Mouse (Mus musculus) myocyte (in vitro differentiated cells): ENCODE data around the gene Ppp1r14a. TPM values are rescaled to one million over a fixed set of nuclear protein-coding genes. Genes with fewer than 3 reads are reported as not detected.

ENCODE experiments used
- H3K27me3 ChIP-seq: one replicate; pipeline ENCODE4 v1.6.1; 2011; ENCODE audit not compliant: control insufficient read depth, insufficient read depth, insufficient read length
- H3K36me3 ChIP-seq: one replicate; pipeline ENCODE4 v1.6.1; 2011; ENCODE audit not compliant: control insufficient read depth, insufficient read depth
- H3K4me2 ChIP-seq: one replicate; pipeline ENCODE4 v1.6.1; 2011; ENCODE audit warnings: low read depth, control low read depth
- H3K4me3 ChIP-seq: one replicate; pipeline ENCODE4 v1.5.1; 2011; ENCODE audit warnings: mild to moderate bottlenecking, control low read depth, moderate library complexity
- H3K79me2 ChIP-seq: one replicate; pipeline ENCODE4 v1.6.1; 2011; ENCODE audit not compliant: control insufficient read depth, insufficient read depth
- H3ac ChIP-seq: one replicate; pipeline ENCODE4 v1.6.1; 2011; ENCODE audit not compliant: control insufficient read depth, insufficient read length
- CEBPB ChIP-seq: IDR thresholded peaks from 2 replicates; pipeline ENCODE4 v1.6.1; 2011; ENCODE audit warnings: mild to moderate bottlenecking, moderate library complexity; ENCODE audit not compliant: poor library complexity, insufficient read depth, severe bottlenecking
- E2F4 ChIP-seq: IDR thresholded peaks from one replicate; pipeline ENCODE4 v1.6.1; 2011; ENCODE audit warnings: mild to moderate bottlenecking, control low read depth, moderate library complexity; ENCODE audit not compliant: insufficient read depth
- MAX ChIP-seq: IDR thresholded peaks from one replicate; pipeline ENCODE4 v1.6.1; 2011; ENCODE audit warnings: low read depth, mild to moderate bottlenecking, control low read depth
- MYOD1 ChIP-seq, 3 experiments: IDR thresholded peaks; one replicate each; pipeline ENCODE4 v1.6.1; 2011; ENCODE audit warnings: control low read depth in 2 of 3, low read depth in 2 of 3, mild to moderate bottlenecking in 2 of 3, moderate library complexity in 1 of 3; ENCODE audit not compliant: insufficient read length in 2 of 3, control insufficient read depth in 1 of 3
- MYOG ChIP-seq, 3 experiments: IDR thresholded peaks; one replicate each; pipeline ENCODE4 v1.6.1; 2011; ENCODE audit warnings: control low read depth in 2 of 3, low read depth in 2 of 3, mild to moderate bottlenecking in 2 of 3; ENCODE audit not compliant: insufficient read length in 2 of 3, control insufficient read depth in 1 of 3, insufficient read depth in 1 of 3
- POLR2A ChIP-seq: IDR thresholded peaks from one replicate; pipeline ENCODE4 v1.6.1; 2011; ENCODE audit warnings: low read depth, mild to moderate bottlenecking, control low read depth, moderate library complexity; ENCODE audit not compliant: insufficient read length
- POLR2AphosphoS2 ChIP-seq: IDR thresholded peaks from one replicate; pipeline ENCODE4 v1.6.1; 2011; ENCODE audit warnings: low read depth, control low read depth; ENCODE audit not compliant: insufficient read length
- REST ChIP-seq: IDR thresholded peaks from one replicate; pipeline ENCODE4 v1.6.1; 2011; ENCODE audit warnings: mild to moderate bottlenecking, control low read depth, moderate library complexity; ENCODE audit not compliant: insufficient read depth, insufficient read length
- SRF ChIP-seq: IDR thresholded peaks from one replicate; pipeline ENCODE4 v1.6.1; 2011; ENCODE audit warnings: low read depth; ENCODE audit not compliant: control insufficient read depth, insufficient read length
- TCF12 ChIP-seq: IDR thresholded peaks from one replicate; pipeline ENCODE4 v1.6.1; 2011; ENCODE audit warnings: mild to moderate bottlenecking, control low read depth; ENCODE audit not compliant: poor library complexity, insufficient read depth, severe bottlenecking
- TCF3 ChIP-seq: IDR thresholded peaks from one replicate; pipeline ENCODE4 v1.6.1; 2011; ENCODE audit warnings: low read depth, control low read depth; ENCODE audit not compliant: insufficient read length
- USF1 ChIP-seq: IDR thresholded peaks from one replicate; pipeline ENCODE4 v1.6.1; 2011; ENCODE audit warnings: low read depth, mild to moderate bottlenecking, control low read depth, moderate library complexity
- polyA plus RNA-seq: library from polyadenylated mRNA; unstranded; fragments of >200 nt; fragmentation: generic; extraction: Trizol; gene quantifications from one replicate; pipeline ENCODE4 v1.2.1, GENCODE M21; 2012; ENCODE audit warnings: missing spikeins

Gene Ppp1r14a
- polyA plus RNA-seq, 1 experiment: 0.35 TPM

DNA sequence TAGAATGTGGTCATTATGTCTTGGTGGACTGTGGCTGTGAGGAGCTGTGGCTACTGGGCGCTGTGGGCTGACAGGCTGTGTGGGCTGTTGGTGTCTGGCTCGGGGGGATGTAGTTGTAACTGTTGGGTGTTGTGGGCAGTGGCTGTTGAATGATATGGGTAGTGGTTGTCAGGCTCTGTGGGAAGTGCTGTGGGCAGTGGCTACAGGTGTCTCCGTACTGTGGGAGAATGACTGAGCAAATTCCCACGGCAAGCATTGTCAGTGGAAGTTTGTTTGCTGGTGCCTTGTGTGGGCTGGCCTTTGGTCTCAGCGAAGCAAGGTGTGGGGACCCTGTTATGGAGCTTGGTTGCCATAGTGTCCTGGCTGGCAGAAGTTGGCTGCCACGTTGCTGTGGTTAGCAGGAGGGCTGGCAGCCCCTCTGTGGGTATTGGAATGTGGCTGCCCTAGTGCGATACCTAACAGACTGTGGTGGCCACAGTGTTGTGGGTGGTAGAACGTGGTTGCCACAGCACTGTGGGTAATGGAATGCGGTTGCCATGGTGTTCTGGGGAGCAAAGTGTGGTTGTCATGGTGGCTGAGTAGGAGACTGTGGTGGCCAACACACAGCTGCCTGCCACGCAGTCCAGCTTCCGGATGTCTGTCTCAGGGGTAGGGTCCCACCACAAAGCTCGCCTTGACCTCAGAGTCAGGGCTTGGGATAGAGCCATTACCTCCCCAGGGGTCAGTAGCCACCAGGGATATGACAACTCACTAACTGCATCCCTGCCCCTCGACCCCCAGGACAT is 25.9 kb downstream of the Ppp1r14a start:
- Histone ChIP-seq H3K4me2 (no peak overlapping the region), H3K4me3 (no peak overlapping the region), H3K36me3 (no peaks in the 10 kb centered on the region), H3ac (no peak overlapping the region), H3K79me2 (no peaks in the 10 kb centered on the region), H3K27me3 (no peaks in the 10 kb centered on the region)
- TF ChIP-seq E2F4: no peak
- TF ChIP-seq TCF3: no peak
- peak in 1 of 3 experiments; percentile 47 for TF ChIP-seq MYOD1 (IDR thresholded peaks at IDR 0.05; ENCODE audit: control insufficient read depth in 1 of 3, insufficient read length in 2 of 3, low read depth in 2 of 3)
- no peak for TF ChIP-seq TCF12
- TF ChIP-seq MYOG (IDR thresholded peaks at IDR 0.05; ENCODE audit: control insufficient read depth in 1 of 3, insufficient read depth in 1 of 3, insufficient read length in 2 of 3, low read depth in 2 of 3): peak in 2 of 3 experiments; percentile 18 to 22

DNA sequence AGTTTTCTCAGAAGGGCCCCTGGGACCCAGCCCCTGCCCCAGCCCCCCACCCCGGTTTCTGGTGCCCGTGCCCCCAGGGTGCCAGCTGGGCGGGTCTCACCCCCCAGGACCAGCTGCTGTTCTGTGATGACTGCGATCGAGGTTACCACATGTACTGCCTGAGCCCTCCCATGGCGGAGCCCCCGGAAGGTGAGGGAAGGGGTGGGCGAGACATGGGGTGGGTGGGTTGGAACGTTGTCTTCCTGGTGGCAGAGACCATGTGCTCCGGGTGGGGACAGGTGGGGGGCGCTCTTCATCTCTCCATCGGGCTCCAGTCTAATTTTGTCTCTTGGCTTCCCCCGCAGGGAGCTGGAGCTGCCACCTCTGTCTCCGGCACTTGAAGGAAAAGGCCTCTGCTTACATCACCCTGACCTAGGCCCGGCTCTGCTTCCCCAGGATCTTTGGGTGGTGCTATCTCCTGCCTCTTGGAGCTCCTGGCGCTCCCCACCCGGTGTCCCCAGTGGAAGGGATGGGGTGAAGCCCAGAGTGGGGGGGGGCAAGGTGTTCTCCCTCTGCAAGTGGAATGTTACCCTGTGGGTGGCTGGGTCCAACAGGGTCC is 27.1 kb downstream of the Ppp1r14a start:
- Histone ChIP-seq H3K27me3 (no peaks in the 10 kb centered on the region), H3K4me2 (no peak overlapping the region)

DNA sequence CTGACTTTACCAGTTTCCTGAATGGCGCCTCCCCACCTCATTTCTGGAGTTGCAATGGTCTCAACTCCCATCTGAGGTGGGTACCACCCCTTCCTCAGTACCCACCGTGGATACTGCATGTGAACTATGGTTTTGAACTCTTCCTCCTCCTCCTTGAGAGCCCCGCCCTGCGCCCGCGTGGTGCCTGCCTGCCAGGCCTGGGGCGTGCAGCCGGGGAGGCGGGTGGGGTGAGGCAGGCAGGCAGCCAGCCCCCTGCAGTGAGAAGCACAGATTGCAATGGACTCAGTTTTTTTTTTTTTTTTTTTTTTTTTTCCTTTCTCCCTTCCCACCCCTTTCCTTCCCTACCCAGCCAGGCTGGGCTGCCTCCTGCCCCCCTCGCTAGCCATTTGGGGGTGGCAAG is 27.9 kb downstream of the Ppp1r14a start:
- no peak overlapping the region for H3K4me2 ChIP-seq
- H3K27me3 ChIP-seq: no peaks in the 10 kb centered on the region
- TF ChIP-seq REST (no peak), MYOD1 (IDR thresholded peaks at IDR 0.05; ENCODE audit: control insufficient read depth in 1 of 3, insufficient read length in 2 of 3, low read depth in 2 of 3) (peak in 1 of 3 experiments; percentile 4)
- no peaks in the 10 kb centered on the region for H3K79me2 ChIP-seq
- H3K36me3 ChIP-seq: no peaks in the 10 kb centered on the region
- no peak overlapping the region for H3K4me3 ChIP-seq
- no peak overlapping the region for H3ac ChIP-seq

More for the DNA sequence above, 27.1 kb downstream of the Ppp1r14a start:
- no peak overlapping the region for H3K4me3 ChIP-seq
- no peak overlapping the region for H3ac ChIP-seq
- TF ChIP-seq SRF: no peak
- no peak for TF ChIP-seq TCF12
- no peak for TF ChIP-seq MYOG (IDR thresholded peaks at IDR 0.05; ENCODE audit: control insufficient read depth in 1 of 3, insufficient read depth in 1 of 3, insufficient read length in 2 of 3, low read depth in 2 of 3)
- TF ChIP-seq USF1: no peak
- no peak for TF ChIP-seq POLR2A
- TF ChIP-seq CEBPB: no peak
- TF ChIP-seq E2F4: no peak
- TF ChIP-seq MYOD1 (IDR thresholded peaks at IDR 0.05; ENCODE audit: control insufficient read depth in 1 of 3, insufficient read length in 2 of 3, low read depth in 2 of 3): no peak
- no peak for TF ChIP-seq MAX
- no peak for TF ChIP-seq TCF3
- no peak for TF ChIP-seq POLR2AphosphoS2
- TF ChIP-seq REST: no peak
- no peaks in the 10 kb centered on the region for H3K79me2 ChIP-seq
- H3K36me3 ChIP-seq: no peaks in the 10 kb centered on the region

DNA sequence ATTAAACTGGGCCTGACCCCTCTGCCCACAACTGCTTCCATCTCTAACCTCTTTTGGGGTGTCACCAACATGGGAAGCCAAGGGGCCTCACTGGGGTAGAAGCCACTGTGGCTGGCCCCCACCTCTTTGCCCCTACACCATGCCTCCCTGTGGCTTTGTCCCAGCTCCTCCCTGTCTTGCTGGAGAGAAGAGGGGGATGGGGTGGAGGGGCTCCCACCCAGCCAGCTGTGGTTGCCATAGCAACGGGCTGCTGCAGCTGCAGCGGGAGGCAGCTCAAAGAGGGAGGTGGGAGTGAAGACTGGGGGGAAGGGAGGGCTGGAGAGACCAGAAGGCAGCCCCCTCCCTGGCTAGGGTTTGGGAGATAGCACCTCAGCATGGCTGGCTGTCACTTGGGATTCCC is 28.4 kb downstream of the Ppp1r14a start:
- no peaks in the 10 kb centered on the region for H3K79me2 ChIP-seq
- H3K4me2 ChIP-seq: no peak overlapping the region
- TF ChIP-seq TCF3 (no peak), POLR2A (no peak), TCF12 (no peak), E2F4 (no peak), CEBPB (no peak), SRF (no peak), POLR2AphosphoS2 (no peak), MAX (no peak), MYOD1 (IDR thresholded peaks at IDR 0.05; ENCODE audit: control insufficient read depth in 1 of 3, insufficient read length in 2 of 3, low read depth in 2 of 3) (no peak), REST (no peak), USF1 (no peak), MYOG (IDR thresholded peaks at IDR 0.05; ENCODE audit: control insufficient read depth in 1 of 3, insufficient read depth in 1 of 3, insufficient read length in 2 of 3, low read depth in 2 of 3) (no peak)
- no peak overlapping the region for H3ac ChIP-seq
- no peaks in the 10 kb centered on the region for H3K27me3 ChIP-seq
- H3K36me3 ChIP-seq: no peaks in the 10 kb centered on the region
- no peak overlapping the region for H3K4me3 ChIP-seq

DNA sequence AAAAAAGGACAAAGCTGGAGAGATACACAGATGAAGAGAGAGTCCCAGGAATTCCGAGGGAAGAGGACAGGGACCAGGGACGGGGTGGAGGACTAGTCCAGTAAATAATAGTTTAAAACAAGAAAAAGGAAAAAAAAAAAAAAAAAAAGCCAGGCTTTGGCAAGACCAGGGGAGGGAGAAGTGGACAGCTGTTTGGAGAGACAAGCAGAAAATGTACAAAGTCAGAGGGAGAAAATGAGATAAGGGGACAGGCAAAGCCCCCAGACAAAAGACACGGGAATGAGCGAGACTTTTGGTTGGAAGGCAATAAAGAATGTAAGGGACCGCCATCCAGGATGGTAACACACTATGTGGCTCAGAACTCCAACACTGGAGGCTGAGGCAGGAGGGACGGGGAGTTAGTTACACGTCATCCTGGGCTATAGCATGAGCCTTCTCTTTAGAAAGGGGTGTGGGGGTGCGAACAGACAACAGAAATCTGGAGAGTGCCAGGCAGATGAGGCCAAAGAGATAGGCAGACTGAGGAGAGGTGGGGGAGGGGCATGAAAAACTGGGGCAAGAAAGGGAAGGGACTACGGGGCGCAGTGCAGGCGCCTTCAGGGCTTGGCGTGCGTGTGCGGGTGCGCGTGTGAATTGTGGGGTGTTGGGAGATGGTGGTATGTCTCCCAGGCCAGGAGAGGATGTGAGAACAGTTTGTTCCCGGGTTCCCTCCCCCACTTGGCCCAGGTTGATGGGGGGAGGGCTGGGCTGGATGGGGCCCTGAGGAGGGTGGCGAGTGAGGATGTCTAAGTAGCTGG is 29.2 kb downstream of the Ppp1r14a start:
- Histone ChIP-seq H3K4me2 (no peak overlapping the region), H3K36me3 (no peaks in the 10 kb centered on the region), H3ac (no peak overlapping the region), H3K79me2 (no peaks in the 10 kb centered on the region), H3K4me3 (no peak overlapping the region), H3K27me3 (no peaks in the 10 kb centered on the region)
- peak; percentile 51 for TF ChIP-seq POLR2AphosphoS2
- TF ChIP-seq USF1: no peak
